Mouse (Mus musculus) layer of hippocampus, adult 2 months (tissue): ENCODE results near the gene Klhl8. TPM values are rescaled to one million over a fixed set of nuclear protein-coding genes. Genes with fewer than 3 reads are reported as not detected.
"Not testable (repeated sequence)": the region's sequence is repeated elsewhere in the genome, so short reads cannot be mapped to it uniquely, and the experiment has no call there.

ENCODE experiments used
- DNase-seq, 2 experiments: peaks; one replicate each; pipeline ENCODE4 v3.0.0; 2022; ENCODE audit warnings: low spot score in 2 of 2
- H3K27ac ChIP-seq: fragments of 200-600 bp; 2 replicates; pipeline ENCODE4 v1.8.1; 2022
- H3K4me3 ChIP-seq: fragments of 200-600 bp; 2 replicates; pipeline ENCODE4 v1.8.1; 2022; ENCODE audit warnings: mild to moderate bottlenecking
- CTCF ChIP-seq: fragments of 200-600 bp; conservative IDR thresholded peaks from 2 replicates; pipeline ENCODE4 v1.8.1; 2022; ENCODE audit warnings: antibody characterized with exemption, mild to moderate bottlenecking, moderate library complexity
- long read RNA-seq, 2 experiments: library from polyadenylated mRNA; stranded (forward); transcript quantifications; one replicate each; pipeline ENCODE4 v2.0.0; 2021; ENCODE audit warnings: borderline mapping rate in 2 of 2
- total RNA-seq, 2 experiments: library from RNA; stranded (reverse); gene quantifications; 2 replicates each; pipeline ENCODE4 v1.2.3; 2021

The Klhl8 gene
- 10 to 100 TPM; 30.4 to 32.7 TPM for total RNA-seq
- long read RNA-seq, experiment 1, transcript Klhl8-201 (10 exons, 3,193 nt) = major isoform, 24 of 48 reads
- long read RNA-seq, experiment 1, partial matches to known transcripts = 2 of 48 reads
- long read RNA-seq, experiment 1, other reads (novel, unspliced or antisense) = 22 of 48 reads
- long read RNA-seq, experiment 2, transcript Klhl8-201 (10 exons, 3,193 nt) = major isoform, 43 of 68 reads
- long read RNA-seq, experiment 2, partial matches to known transcripts = 0 of 68 reads
- long read RNA-seq, experiment 2, other reads (novel, unspliced or antisense) = 25 of 68 reads

DNA sequence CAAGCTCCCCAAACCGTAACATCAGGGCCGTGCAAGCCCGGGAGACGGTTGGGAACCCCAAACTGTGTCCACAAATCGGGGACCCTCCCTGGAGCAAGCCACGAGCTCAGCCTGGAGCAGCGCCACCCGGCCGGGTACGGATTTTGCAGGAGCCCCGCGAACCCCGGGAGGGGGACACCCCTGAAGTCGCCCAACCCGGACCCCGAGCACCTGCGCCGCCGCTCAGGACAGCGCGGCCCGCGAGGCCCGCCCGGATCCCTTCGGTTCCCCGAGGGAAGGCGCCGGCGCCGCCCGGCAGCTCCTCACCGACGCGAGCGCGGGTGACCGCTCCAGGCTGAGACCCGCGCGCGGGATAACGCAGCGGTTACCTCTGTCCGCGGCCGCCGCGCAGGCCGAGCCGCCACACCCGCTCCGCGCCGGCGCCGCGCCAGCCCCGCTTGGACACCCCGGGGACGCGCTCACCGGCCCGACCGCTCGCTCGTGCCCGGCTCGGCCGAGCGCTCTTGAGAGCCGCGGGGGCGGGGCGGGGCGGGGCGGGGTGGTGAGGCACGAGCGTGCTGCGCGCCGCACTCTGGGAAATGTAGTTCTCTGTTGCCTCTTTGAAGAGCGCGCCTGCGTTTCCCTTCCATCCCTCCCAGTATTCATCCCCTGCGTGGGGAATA is at the start of gene Klhl8:
Gene Klhl8 (minus strand): TSS at position 512 of the 662 bp plus-strand sequence.
- H3K27ac ChIP-seq = peak within 1 kb of the TSS; percentile 91
- H3K4me3 ChIP-seq = peak within 1 kb of the TSS; percentile 85
- TF ChIP-seq CTCF = no peak
- DNase-seq = peak; percentile 82 to 86

DNA sequence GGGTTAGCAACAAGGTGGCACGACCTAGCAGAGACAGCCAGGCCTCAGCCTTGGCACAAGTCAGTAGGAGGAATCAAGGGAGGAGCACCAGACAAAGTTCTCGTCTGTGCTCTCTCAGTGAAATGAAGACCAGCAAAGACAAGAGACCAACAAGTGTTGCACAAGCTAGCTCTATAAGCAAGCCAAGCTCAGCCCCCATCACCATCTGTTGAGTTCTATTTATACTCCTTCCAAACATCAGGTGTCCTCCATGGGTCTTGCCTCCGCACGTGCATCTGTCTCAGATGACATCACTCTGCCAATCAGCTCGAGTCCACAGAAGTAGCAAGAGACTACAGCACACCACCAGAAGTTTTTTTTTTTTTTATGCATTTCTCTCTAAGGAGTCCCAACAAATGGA is 43.6 kb upstream of the Klhl8 start:
- Histone ChIP-seq H3K27ac (no peak overlapping the region), H3K4me3 (no peak overlapping the region)
- peak; percentile 25 to 31 for DNase-seq
- no peak for TF ChIP-seq CTCF

- H3K4me3 ChIP-seq = no peak overlapping the region
Observed at GRCm38 (mm10) chr5:103953135-103954083, 42.4 kb upstream of the Klhl8 start.

DNA sequence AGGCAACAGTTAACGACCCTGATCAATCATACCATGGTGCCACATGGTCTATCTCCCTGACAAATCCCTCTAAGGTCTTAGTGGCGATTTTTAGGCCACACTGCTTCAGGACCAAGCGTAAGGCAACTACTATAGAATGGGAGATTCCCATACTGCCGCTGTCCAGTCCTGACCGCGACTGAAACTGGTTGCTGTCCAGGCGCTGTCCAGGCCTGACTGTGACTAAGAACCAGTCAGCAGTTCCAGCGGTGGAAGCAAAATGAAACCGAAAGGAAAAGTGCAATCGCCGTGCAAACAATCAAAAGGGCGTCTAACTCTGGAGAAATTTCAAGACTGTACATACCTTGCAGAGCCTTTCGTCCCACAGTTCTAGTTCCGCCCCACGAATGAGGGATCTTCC is 39.1 kb upstream of the Klhl8 start:
- not testable (repeated sequence) for H3K27ac ChIP-seq, H3K4me3 ChIP-seq, DNase-seq

More at GRCm38 (mm10) chr5:103953135-103954083, 42.4 kb upstream of the Klhl8 start:
- TF ChIP-seq CTCF = no peak
- no peak overlapping the region for H3K27ac ChIP-seq
- DNase-seq = peak in 1 of 2 experiments; percentile 20

- TF ChIP-seq CTCF = no peak
- Histone ChIP-seq H3K27ac (no peak overlapping the region), H3K4me3 (no peak overlapping the region)
- DNase-seq = no peak
Observed at GRCm38 (mm10) chr5:103943183-103943582, 32.1 kb upstream of the Klhl8 start.

- no peak for TF ChIP-seq CTCF
- Histone ChIP-seq H3K4me3 (no peak overlapping the region), H3K27ac (no peak overlapping the region)
- DNase-seq = no peak
Observed at GRCm38 (mm10) chr5:103939856-103940255, 28.8 kb upstream of the Klhl8 start.

DNA sequence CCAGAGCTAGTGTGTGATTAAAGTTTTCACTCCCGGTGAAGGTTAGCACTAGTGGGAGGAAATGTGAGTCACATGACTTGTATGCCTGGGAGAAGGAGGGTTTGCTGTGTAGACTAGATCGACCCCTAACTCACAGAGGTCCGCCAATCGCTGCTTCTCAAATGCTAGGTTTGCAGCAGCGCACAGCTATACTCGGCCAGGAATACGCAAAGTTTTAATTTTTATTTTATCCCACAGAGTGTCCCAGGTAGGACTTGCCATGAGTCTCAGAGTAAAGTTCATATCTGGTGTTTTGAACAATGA is 28.2 kb upstream of the Klhl8 start:
- no peak overlapping the region for H3K27ac ChIP-seq
- TF ChIP-seq CTCF = no peak
- no peak for DNase-seq

GRCm38 (mm10) chr5:103938547-103939349 is 27.7 kb upstream of the Klhl8 start:
- TF ChIP-seq CTCF = no peak
- DNase-seq = peak in 1 of 2 experiments; percentile 24
- H3K27ac ChIP-seq = no peak overlapping the region
- H3K4me3 ChIP-seq = 0 out of 2 replicates have a peak overlapping the region, but pooled peaks have one; percentile 22

More for the DNA sequence above, 28.2 kb upstream of the Klhl8 start:
- no peak overlapping the region for H3K4me3 ChIP-seq

- H3K4me3 ChIP-seq = no peak overlapping the region
- DNase-seq = no peak
- peak; percentile 74 for TF ChIP-seq CTCF
- H3K27ac ChIP-seq = no peak overlapping the region
Observed at GRCm38 (mm10) chr5:103936906-103937589, 26.0 kb upstream of the Klhl8 start.

DNA sequence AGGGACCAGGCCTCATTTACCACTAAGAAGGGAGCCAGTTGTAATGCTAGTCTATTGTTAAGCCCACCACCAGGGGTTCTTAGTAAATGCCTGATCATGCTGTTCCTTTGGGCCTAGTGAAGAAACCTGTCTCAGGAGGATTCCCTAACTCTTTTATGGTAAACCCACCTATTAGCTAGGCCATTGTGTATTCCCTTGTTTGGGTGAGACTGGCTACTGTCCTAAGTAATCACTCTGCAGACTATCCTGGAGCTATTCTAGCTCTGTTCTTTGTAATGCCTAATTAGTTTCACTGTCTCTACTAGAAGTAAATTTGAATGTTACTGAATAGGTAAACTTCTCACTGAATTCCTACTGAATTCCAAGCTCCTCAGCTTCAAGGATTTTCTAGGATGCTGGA is 20.9 kb upstream of the Klhl8 start:
- not testable (repeated sequence) for DNase-seq, H3K27ac ChIP-seq, H3K4me3 ChIP-seq

GRCm38 (mm10) chr5:103930511-103930910 is 19.5 kb upstream of the Klhl8 start:
- Histone ChIP-seq H3K4me3 (no peak overlapping the region), H3K27ac (no peak overlapping the region)
- DNase-seq = no peak
- no peak for TF ChIP-seq CTCF

GRCm38 (mm10) chr5:103928196-103928550 is 17.1 kb upstream of the Klhl8 start:
- H3K4me3 ChIP-seq = no peak overlapping the region
- TF ChIP-seq CTCF = no peak
- no peak overlapping the region for H3K27ac ChIP-seq
- no peak for DNase-seq
